Mouse (Mus musculus) lung, postnatal 0 days (tissue): ENCODE data around the gene G6pc3.

Experiments
- CTCF ChIP-seq: IDR thresholded peaks from 2 replicates; pipeline ENCODE4 v1.5.1; 2016; ENCODE audit warnings: antibody characterized with exemption, mild to moderate bottlenecking
- EP300 ChIP-seq: IDR thresholded peaks from 2 replicates; pipeline ENCODE4 v1.6.1; 2016; ENCODE audit warnings: antibody characterized with exemption, mild to moderate bottlenecking, control low read depth

- no peak for TF ChIP-seq CTCF
- no peak for TF ChIP-seq EP300
Observed at GRCm38 (mm10) chr11:102146531-102146930, 42.9 kb upstream of the G6pc3 start.
